Mouse (Mus musculus) heart, adult 11 months (tissue): ENCODE measurements at regions not wholly inside any gene's neighbourhood (a gene's known extent, or its start where the extent isn't known, plus 50 kb on each side); places are given as distances from the start of the nearest gene placed in this dataset.
A peak's percentile ranks its signal among the peaks of the same experiment; 100 is the strongest.

Source experiments
- DNase-seq: peaks from one replicate; pipeline ENCODE4 v3.0.0; 2022

GRCm38 (mm10) chrX:19168983-19169382 is 312.1 kb downstream of the Tex13c3 start:
- no peak for DNase-seq

GRCm38 (mm10) chrX:19168546-19168945 is 312.6 kb downstream of the Tex13c3 start:
- DNase-seq = no peak

GRCm38 (mm10) chrX:19168111-19168510 is 313.0 kb downstream of the Tex13c3 start:
- peak; percentile 81 for DNase-seq

- DNase-seq = peak; percentile 97
Measured at GRCm38 (mm10) chrX:19167121-19167853, 313.8 kb downstream of the Tex13c3 start.

GRCm38 (mm10) chrX:19165891-19166644 is 315.1 kb downstream of the Tex13c3 start:
- DNase-seq = no peak

- DNase-seq = no peak
Measured at GRCm38 (mm10) chrX:19164151-19164550, 317.0 kb downstream of the Tex13c3 start.

GRCm38 (mm10) chrX:19162958-19163357 is 318.2 kb downstream of the Tex13c3 start:
- peak; percentile 84 for DNase-seq

GRCm38 (mm10) chrX:19162351-19162750 is 318.8 kb downstream of the Tex13c3 start:
- DNase-seq = no peak

GRCm38 (mm10) chrX:19160275-19160930 is 320.7 kb downstream of the Tex13c3 start:
- no peak for DNase-seq

- DNase-seq = peak; percentile 70
Measured at GRCm38 (mm10) chrX:19157464-19158203, 323.5 kb downstream of the Tex13c3 start.

- DNase-seq = no peak
Measured at GRCm38 (mm10) chrX:19153619-19154018, 327.5 kb downstream of the Tex13c3 start.

- DNase-seq = no peak
Measured at GRCm38 (mm10) chrX:19152170-19152861, 328.8 kb downstream of the Tex13c3 start.

GRCm38 (mm10) chrX:19150606-19151005 is 330.5 kb downstream of the Tex13c3 start:
- DNase-seq = peak; percentile 65

- DNase-seq = peak; percentile 22
Measured at GRCm38 (mm10) chrX:19148672-19149071, 332.4 kb downstream of the Tex13c3 start.

- no peak for DNase-seq
Measured at GRCm38 (mm10) chrX:19148251-19148650, 332.9 kb downstream of the Tex13c3 start.

GRCm38 (mm10) chrX:19112753-19113152 is 368.4 kb downstream of the Tex13c3 start:
- DNase-seq = no peak

- no peak for DNase-seq
Measured at GRCm38 (mm10) chrX:19102911-19103310, 378.2 kb downstream of the Tex13c3 start.

GRCm38 (mm10) chrX:19095960-19096359 is 385.2 kb downstream of the Tex13c3 start:
- no peak for DNase-seq

- no peak for DNase-seq
Measured at GRCm38 (mm10) chrX:19084435-19084834, 396.7 kb downstream of the Tex13c3 start.

- no peak for DNase-seq
Measured at GRCm38 (mm10) chrX:19080021-19080420, 401.1 kb downstream of the Tex13c3 start.
